Mouse (Mus musculus) myocyte (in vitro differentiated cells): ENCODE measurements at regions not wholly inside any gene's neighbourhood (a gene's known extent, or its start where the extent isn't known, plus 50 kb on each side); places are given as distances from the start of the nearest gene placed in this dataset.

Experiments used
- POLR2A ChIP-seq: IDR thresholded peaks from one replicate; pipeline ENCODE4 v1.6.1; 2011; ENCODE audit warnings: low read depth, mild to moderate bottlenecking, control low read depth, moderate library complexity; ENCODE audit not compliant: insufficient read length
- POLR2AphosphoS2 ChIP-seq: IDR thresholded peaks from one replicate; pipeline ENCODE4 v1.6.1; 2011; ENCODE audit warnings: low read depth, control low read depth; ENCODE audit not compliant: insufficient read length
- TCF12 ChIP-seq: IDR thresholded peaks from one replicate; pipeline ENCODE4 v1.6.1; 2011; ENCODE audit warnings: mild to moderate bottlenecking, control low read depth; ENCODE audit not compliant: poor library complexity, insufficient read depth, severe bottlenecking

DNA sequence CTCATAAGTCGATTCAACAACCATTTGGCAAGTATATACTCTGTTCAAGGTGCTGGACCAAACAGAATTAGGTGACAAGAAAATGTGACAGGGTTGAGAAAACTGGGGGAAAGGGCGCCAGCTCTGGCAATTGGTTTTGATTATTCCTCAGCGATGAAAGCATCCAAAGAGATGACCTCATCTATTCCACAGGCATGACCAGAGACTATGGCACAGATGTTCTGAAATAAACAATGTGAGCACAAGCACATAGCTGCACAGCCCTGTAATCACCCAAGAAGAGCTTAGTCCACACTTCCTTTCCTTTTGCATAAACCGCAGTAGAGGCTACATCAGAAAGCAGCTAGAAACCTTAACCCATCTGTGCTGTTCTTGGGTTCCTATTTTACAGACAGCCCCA is 272.6 kb upstream of the Tmc3 start:
- TF ChIP-seq POLR2AphosphoS2 (no peak), POLR2A (no peak), TCF12 (no peak)
